Mouse (Mus musculus): ENCODE measurements around the gene Hsd3b4. TPM values are rescaled to one million over a fixed set of nuclear protein-coding genes. Genes with fewer than 3 reads are reported as not detected.

Hsd3b4 gene
- polyA plus RNA-seq, 1 experiment from 2014 or later = not detected

Other genes with a start within 250 kb of the Hsd3b4 start
- gene Hmgcs2, start 230.1 kb downstream of the Hsd3b4 start, polyA plus RNA-seq (2014; fragmentation: Nextera tagmentation; extraction: Ambion mirVana) = 8.6 and 16.2 TPM in 2 replicates
- 146 and 151 TPM in 2 replicates for gene Phgdh, start 170.5 kb downstream of the Hsd3b4 start, polyA plus RNA-seq (2014; fragmentation: Nextera tagmentation; extraction: Ambion mirVana)
- gene Zfp697, start 128.1 kb downstream of the Hsd3b4 start, polyA plus RNA-seq (2014; fragmentation: Nextera tagmentation; extraction: Ambion mirVana) = 21.3 and 25.5 TPM in 2 replicates
- not detected in 2 replicates for gene Gm4450, start 53.4 kb downstream of the Hsd3b4 start, polyA plus RNA-seq (2014; fragmentation: Nextera tagmentation; extraction: Ambion mirVana)
- gene Gm10681, start 78.3 kb upstream of the Hsd3b4 start, polyA plus RNA-seq (2014; fragmentation: Nextera tagmentation; extraction: Ambion mirVana) = 0.22 TPM in 1 of 2 replicates, not detected in the other
- not detected in 2 replicates for gene Hsd3b5, start 119.7 kb upstream of the Hsd3b4 start, polyA plus RNA-seq (2014; fragmentation: Nextera tagmentation; extraction: Ambion mirVana)
- not detected in 2 replicates for gene Hsd3b2, start 214.0 kb upstream of the Hsd3b4 start, polyA plus RNA-seq (2014; fragmentation: Nextera tagmentation; extraction: Ambion mirVana)